Mouse (Mus musculus) bone marrow macrophage, adult 2 months (primary cell): Measurements from ENCODE around the gene Gm8180.
"Not testable (repeated sequence)": the region's sequence is repeated elsewhere in the genome, so short reads cannot be mapped to it uniquely, and the experiment has no call there.

Experiments used
- CTCF ChIP-seq: IDR thresholded peaks from 2 replicates; pipeline ENCODE4 v1.5.1; 2012; ENCODE audit warnings: low read depth, mild to moderate bottlenecking, low read length, moderate library complexity
- POLR2A ChIP-seq: IDR thresholded peaks from 2 replicates; pipeline ENCODE4 v1.6.1; 2012; ENCODE audit warnings: mild to moderate bottlenecking, low read depth, low read length, borderline replicate concordance

DNA sequence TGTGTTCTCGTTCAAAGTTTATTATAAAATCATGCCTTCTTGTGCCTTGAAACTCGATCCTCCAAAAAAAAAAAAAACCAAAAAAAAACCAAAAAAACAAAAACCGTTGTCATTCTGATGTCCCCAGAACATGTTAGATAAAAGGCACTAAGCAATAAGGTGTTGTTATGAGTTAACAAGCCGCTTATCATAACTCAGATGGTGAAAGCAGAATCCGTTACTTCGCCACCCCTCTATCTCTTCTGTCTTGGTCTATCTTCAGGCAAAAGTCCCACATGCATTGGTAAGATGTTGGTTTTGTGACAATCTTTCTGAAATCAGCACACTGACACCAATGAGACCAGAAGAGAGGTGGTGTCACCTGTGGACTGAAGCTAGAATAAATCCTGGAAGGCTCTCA is 39.6 kb upstream of the Gm8180 start:
- TF ChIP-seq POLR2A, CTCF: not testable (repeated sequence)
